Mouse (Mus musculus): ENCODE results near the gene Iqschfp.

DNA sequence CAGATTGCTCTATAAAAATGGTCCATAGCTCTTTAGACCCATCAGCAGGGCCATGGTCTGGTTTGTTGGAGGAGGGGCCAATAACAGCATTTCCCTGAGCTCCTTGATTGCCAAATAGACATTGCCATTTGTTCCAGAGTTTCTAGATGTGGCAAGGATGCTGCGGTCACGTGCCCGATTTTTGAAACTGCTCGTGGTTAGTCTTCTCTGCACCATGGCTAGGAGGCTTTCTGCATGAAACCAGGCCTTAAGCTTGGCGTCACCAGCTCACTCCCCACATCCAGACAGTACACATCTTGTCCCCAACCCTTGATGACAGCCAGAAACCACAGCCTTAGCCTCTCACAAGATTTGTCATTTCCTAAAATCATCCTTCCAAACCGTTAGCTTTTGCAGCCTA, 732.4 kb downstream of the Iqschfp start:
- TF ChIP-seq CTCF (IDR thresholded peaks at IDR 0.05; ENCODE audit: control insufficient read depth, insufficient read depth, insufficient replicate concordance, low read depth, low read length) (no peak), POLR2A (IDR thresholded peaks at IDR 0.05; ENCODE audit: control insufficient read depth, low read depth, low read length) (no peak)
